In genomic region chr8:127939284-127939985, GRCm38 (mm10) we compare ENCODE assay signal across 8 mouse cellular contexts.
A peak's percentile ranks its signal among the peaks of the same experiment; 100 is the strongest.
DNase-seq lines count a peak whose midpoint lies in the region; ATAC-seq lines count a peak whose summit lies in the region.

No protein-coding gene starts in this region.

- H3K4me3 ChIP-seq in embryonic facial prominence, embryonic 10.5 days = no peak overlapping the region
- no peak overlapping the region for H3K4me3 ChIP-seq in hindbrain, embryonic 13.5 days

- H3K9ac ChIP-seq in hindbrain, embryonic 13.5 days = no peak overlapping the region

- peaks cover 27% of the 10 kb centered on the region for H3K27me3 ChIP-seq in embryonic facial prominence, embryonic 10.5 days (replicated peaks; ENCODE audit: low read depth, poor library complexity, severe bottlenecking)
- H3K27me3 ChIP-seq in hindbrain, embryonic 13.5 days = no peaks in the 10 kb centered on the region

- H3K4me1 ChIP-seq in embryonic facial prominence, embryonic 10.5 days = peaks cover 26% of the 10 kb centered on the region
- H3K4me1 ChIP-seq in hindbrain, embryonic 13.5 days (replicated peaks) = peaks cover 19% of the 10 kb centered on the region

- no peak overlapping the region for H3K27ac ChIP-seq in embryonic facial prominence, embryonic 10.5 days (replicated peaks)
- H3K27ac ChIP-seq in hindbrain, embryonic 13.5 days = 0 out of 2 replicates have a peak overlapping the region, but pooled peaks have one; percentile 44

- no peaks in the 10 kb centered on the region for H3K9me3 ChIP-seq in embryonic facial prominence, embryonic 10.5 days
- no peaks in the 10 kb centered on the region for H3K9me3 ChIP-seq in hindbrain, embryonic 13.5 days

- WGBS in embryonic facial prominence, embryonic 10.5 days = 47% methylated on average over 7 of the region's 7 CpGs
- 14% methylated on average over 7 of the region's 7 CpGs for WGBS in hindbrain, embryonic 13.5 days

- peak; percentile 12 for DNase-seq in 416B (ENCODE audit: low read depth)
- DNase-seq in embryonic facial prominence, embryonic 10.5 days (ENCODE audit: low spot score) = peak; percentile 48
- peak; percentile 81 for DNase-seq in mesoderm, embryonic 11.5 days (ENCODE audit: low read depth, low spot score)
- no peak for DNase-seq in cerebellum, adult 11-12 months
- DNase-seq in kidney, adult 8-10 months = no peak
- no peak for DNase-seq in thymus, postnatal 0 days (ENCODE audit: low spot score)
- DNase-seq in cerebellum, adult 9-11 months = no peak

- H3K36me3 ChIP-seq in embryonic facial prominence, embryonic 10.5 days (replicated peaks) = no peaks in the 10 kb centered on the region
- no peaks in the 10 kb centered on the region for H3K36me3 ChIP-seq in hindbrain, embryonic 13.5 days

- ATAC-seq in hindbrain, embryonic 13.5 days (ENCODE audit: low FRiP score) = peak; percentile 66; the same call in 1 of the 2 replicates

- H3K4me2 ChIP-seq in hindbrain, embryonic 13.5 days = no peak overlapping the region

Comparison
In these comparisons a context has a peak if more than half of its experiments do, and no peak if none do; other contexts are left out.
1. DNase-seq: peak in 416B (single experiment), embryonic facial prominence, embryonic 10.5 days (single experiment) and mesoderm, embryonic 11.5 days (single experiment); none in cerebellum, adult 11-12 months (single experiment), kidney, adult 8-10 months (0 of 2), thymus, postnatal 0 days (single experiment) and cerebellum, adult 9-11 months (single experiment).